Mouse (Mus musculus) right cerebral cortex, postnatal 25 days (tissue): ENCODE data around the gene Srsf10.

ENCODE experiments used
- DNase-seq: peaks from one replicate; pipeline ENCODE4 v3.0.0; 2022

Srsf10 gene

DNA sequence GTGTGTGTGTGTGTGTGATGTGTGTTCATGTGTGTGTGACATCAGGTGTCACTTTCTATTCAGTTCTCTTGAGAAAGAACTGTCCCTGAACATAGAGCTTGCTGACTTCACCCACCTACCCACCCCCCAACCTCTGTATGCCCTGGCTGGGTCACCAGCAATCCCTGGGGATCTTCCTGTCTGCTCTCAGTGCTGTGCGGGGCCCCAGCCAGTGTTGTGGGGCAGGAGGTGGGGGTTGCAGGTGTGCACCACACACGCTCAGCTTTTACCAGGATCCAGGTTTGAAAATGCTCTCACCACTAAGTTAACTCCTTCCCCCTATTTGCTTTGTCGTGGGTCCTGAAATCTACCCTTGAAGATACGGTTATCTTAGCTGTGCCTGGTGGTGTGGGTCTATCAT is 30.6 kb downstream of the Srsf10 start:
- no peak for DNase-seq

DNA sequence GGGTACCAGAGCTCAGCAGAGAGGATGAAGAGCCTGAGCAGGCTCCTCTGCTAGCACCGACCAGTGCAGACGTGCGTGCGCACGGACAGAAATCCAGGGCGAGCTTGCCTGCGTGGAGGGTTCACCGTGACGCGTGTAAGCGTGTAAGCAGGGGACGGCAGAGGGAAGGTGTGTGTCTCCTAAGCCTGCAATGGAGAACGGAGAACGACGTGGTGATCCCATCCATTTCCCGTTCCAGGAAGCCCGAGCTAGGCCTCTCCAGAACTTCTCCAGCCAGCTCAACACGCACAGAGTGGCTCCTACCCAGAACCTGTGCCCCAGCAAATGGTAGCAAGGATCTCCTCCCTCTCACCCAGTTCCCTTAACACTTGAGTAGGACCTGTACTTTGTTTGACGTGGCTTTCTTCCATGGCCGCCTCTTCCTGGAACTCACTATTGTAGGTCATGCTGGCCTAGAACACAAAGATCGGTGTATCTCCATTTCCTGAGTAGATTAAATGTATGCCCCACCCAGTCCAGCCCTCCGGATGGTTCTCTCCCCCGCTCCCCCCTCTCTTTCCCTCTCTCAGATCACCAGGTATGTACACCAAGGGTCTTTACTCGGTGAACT is 33.0 kb downstream of the Srsf10 start:
- no peak for DNase-seq

DNA sequence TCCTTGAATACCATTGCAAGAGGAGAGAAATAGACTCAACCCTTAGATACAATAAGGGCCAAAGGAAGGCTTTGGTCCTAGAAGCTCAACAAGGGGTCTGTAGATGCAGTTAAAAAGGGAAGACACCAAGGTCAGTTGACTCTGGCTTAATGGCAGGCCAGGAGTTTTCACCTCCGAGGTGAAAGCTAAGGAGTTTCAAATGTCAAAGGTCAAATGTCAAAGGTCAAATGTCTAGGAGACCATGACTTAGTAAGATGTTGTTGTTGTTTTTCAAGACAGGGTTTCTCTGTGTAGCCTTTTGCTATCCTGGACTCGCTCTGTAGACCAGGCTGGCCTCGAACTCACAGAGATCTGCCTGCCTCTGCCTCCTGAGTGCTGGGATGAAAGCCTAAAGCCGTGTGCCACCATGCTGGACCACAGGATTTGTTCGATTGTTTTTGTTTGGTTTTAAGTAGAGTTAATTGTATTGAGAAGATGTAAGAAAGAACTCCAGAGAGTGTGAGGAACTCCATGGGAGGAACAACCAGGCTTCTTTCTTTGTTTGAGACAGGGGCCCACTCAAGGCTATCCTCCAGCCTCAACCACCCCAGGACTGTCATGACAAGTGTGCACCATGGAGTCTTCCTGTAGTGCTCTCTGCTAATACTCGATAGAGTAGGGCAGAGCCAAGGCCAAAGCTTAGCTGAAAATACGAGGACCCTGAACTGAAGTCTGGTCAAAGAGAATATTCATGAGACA is 33.8 kb downstream of the Srsf10 start:
- DNase-seq: no peak

- peak; percentile 53 for DNase-seq
Measured at GRCm38 (mm10) chr4:135889884-135890283, 34.3 kb downstream of the Srsf10 start.

DNA sequence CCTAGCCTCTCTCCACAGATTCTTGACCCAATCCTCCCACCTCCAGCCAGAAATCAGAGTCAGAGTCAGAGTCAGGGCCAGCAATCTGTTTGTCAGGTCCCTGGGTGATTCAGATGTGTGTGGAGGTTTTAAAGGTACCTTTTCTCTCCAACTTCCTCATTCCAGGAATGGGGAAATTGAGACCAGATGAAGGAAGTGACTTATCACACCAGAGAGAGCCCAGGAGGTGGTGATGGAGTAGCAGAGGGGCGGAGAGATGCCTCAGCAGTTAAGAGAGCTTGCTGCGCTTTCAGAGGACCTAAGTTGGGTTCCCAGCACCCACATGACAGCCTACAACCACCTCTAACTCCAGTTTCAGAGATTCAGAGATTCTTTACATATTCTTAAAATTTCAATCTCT is 36.0 kb downstream of the Srsf10 start:
- DNase-seq: no peak

GRCm38 (mm10) chr4:135892884-135893283 is 37.3 kb downstream of the Srsf10 start:
- no peak for DNase-seq

GRCm38 (mm10) chr4:135895071-135895571 is 39.6 kb downstream of the Srsf10 start, which contains the start of gene Cnr2:
Cnr2 (plus strand) TSS chr4:135895394.
- no peak for DNase-seq

- DNase-seq: no peak
Measured at GRCm38 (mm10) chr4:135896157-135896556, 40.6 kb downstream of the Srsf10 start.

DNA sequence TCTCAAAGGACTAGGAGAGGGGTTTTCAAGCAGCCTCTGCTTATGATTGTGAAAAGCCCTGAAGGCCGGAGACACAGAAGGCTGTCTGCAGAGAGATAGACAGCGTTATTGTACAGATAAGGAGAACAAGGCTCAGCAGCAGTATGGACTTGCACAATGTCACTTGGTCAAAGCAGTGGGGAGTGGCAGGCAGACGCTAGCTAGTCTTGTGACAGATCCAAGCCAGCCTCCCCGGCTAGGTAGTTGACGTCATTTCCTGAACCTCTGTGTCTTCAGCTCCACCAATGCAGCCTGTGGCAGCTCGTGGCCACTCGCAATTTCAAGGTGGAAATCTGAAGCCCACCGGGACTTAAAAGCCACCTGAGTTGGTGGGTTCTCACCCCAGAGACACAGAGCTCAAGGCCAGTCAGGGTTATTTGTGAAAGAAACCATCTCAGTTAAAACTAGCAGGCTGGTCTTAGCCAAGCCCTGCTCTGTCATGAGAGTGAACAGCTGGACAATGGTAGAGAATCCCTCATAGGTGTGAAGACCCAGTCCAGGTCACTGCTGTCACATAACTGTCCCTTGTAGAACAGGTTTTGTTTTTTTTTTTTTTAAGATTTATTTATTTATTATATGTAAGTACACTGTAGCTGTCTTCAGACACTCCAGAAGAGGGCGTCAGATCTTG is 43.0 kb downstream of the Srsf10 start:
- DNase-seq: no peak

GRCm38 (mm10) chr4:135899050-135899448 is 43.5 kb downstream of the Srsf10 start:
- no peak for DNase-seq

- no peak for DNase-seq
Measured at GRCm38 (mm10) chr4:135900008-135900407, 44.5 kb downstream of the Srsf10 start.

DNA sequence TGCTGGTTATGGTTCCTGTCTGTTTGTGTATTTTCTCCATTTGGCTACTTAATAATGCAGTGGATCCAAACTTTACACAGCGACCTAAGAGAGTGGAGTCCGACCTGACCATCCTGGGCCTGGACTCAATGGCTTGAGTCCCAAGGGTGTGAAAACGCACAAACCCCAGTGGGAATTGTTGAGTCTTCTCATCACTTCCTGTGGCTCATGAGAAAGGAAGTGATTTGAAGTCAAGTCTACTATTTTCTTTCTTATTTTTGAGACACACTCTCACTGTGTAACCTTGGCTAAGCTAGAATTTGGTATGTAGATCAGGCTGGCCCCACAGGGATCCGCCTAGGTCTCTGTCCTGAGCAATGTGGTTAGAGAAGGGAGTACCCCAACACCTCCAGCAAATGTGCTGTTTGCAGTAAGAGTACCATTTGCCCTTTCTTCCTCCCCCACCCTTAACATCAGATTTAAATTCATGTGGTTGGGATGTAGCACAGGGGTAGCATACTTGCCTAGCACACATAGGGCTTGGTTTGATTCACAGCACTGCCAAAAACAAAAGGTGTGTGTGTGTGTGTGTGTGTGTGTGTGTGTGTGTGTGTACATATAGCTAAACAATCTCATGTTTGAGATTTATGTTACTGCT is 47.2 kb downstream of the Srsf10 start:
- DNase-seq: no peak

- DNase-seq: no peak
Measured at GRCm38 (mm10) chr4:135904810-135905209, 49.3 kb downstream of the Srsf10 start.

- no peak for DNase-seq
Measured at GRCm38 (mm10) chr4:135906633-135907032, 51.1 kb downstream of the Srsf10 start.

DNA sequence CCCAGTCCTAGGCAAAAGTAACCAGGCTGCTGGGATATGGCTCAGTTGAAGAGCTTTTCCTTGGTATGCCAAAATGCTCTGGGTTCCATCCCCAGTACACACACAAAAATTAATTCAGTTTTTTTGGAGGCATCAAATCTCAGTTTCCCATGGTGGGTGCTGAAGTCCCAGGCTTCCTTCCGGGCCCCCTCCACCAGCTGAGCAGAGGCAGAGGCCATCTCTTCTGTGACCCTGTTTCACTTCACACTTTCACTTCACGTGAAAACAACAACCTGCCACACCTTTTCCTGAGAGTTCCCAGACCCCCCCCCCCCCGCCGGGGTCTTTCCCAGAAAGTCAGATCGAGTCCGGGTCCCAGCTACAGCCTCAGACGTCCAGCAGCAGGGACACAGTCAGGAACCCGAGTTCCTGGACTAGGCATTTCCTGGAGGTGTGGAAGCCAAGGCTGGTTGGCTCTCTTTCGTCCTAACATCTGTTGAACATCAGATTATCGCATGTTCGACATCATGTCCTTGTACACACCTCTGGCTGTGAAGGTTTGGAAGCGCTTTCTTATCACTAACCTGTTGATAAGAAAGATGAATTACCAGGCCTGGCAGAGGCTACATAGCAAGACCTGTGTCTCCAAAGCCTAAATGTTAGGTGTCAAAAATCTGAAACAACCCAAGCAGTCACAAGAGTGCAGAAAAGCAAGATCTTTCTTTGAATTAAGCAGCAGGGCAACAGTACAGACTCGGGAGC is 53.9 kb downstream of the Srsf10 start:
- no peak for DNase-seq

- DNase-seq: no peak
Measured at GRCm38 (mm10) chr4:135911531-135911930, 56.0 kb downstream of the Srsf10 start.

DNA sequence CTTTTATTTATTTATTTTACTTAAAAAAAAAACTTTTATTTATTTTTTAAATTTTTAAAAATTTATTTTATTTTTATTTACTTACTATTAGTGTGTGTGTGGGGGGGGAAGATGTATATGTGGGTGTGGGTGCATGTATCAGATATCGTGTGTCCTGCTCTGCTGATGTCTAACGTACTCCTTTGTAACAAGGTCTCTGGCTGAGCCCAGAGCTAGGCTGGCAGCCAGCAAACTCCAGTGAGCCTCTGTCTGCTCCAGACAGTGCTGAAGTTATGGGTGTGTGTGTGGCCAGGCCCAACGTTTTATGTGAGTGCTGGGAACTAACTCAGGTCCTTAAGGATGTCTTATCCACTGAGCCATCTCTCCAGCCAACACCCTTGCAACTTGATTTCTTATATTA is 56.6 kb downstream of the Srsf10 start:
- DNase-seq: no peak

DNA sequence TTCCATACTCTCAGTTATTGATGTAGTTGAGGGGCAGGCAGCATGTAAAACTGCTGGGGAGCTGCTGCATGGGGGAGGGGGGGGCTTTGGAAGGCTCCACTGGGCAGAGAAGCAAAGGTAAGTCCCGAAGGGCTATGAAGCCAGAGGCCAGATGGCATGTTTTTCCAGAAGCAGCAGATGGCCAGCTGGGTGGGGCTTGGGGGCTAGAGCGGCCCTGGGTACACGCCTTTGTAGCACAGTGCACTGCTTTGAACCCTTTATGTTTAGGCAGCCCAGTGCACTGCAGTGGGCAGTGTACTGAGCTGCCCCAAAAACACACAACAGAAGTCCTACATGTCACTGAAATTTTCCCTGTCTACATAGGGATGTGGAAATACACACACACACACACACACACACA is 57.3 kb downstream of the Srsf10 start:
- DNase-seq: no peak

GRCm38 (mm10) chr4:135913433-135913832 is 57.9 kb downstream of the Srsf10 start:
- DNase-seq: no peak

DNA sequence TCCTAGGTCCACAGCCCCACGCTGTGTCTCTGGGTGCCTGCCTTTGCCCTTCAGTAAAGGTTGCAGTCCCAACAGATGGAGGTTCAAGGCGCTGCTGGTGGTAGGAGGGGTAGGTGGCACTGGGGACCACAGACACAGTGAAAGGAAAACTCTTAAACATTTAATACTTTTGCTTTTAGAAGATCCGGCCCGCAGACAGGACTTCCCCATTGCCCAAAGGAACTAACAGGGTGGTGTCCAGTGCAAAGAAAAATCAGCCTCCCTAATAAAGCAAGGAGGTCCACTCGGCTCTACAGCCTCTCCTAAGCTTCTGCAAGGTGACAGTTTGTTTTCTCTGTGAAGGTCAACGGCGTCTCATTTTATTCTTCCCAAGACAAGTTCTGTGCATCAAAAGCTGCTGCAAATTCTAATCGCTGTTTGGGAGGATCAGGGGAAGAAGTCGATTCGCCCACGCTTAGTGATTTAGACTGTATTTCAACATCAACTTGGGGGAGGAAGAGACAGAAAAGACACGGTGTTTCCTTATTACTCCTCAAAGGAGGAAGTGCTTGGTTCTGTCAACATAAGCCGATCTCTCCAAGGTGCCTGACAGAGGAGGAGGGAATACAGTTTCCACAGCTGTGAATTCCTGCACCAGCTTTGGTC is 63.2 kb downstream of the Srsf10 start:
- no peak for DNase-seq

DNA sequence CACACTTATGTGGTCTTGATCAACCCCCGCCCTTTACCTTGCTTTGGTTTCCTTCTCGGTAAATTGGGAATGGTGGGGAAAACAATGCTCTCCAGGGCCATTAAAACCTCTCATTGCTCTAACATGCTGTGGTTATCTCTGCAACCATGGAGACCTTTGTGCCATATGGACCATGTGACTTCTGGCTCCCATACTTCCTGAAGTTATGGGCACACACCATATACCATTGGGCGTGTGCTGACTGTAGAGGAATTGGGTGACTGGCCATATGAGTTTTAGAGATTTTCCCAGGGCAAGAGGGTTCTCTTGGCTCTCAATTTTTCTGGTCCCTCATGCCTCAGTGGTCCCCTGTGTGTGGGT is 63.7 kb downstream of the Srsf10 start:
- no peak for DNase-seq
